Mouse (Mus musculus): Measurements from ENCODE around the gene Kcnip1. TPM values are rescaled to one million over a fixed set of nuclear protein-coding genes. Genes with fewer than 3 reads are reported as not detected.
A peak's percentile ranks its signal among the peaks of the same experiment; 100 is the strongest.

Gene Kcnip1
- polyA plus RNA-seq, 1 experiment from 2014 or later: 2.4 TPM

GRCm38 (mm10) chr11:33668376-33668775 lies 324.6 kb downstream of the Kcnip1 start:
- H3K27ac ChIP-seq: no peak overlapping the region

GRCm38 (mm10) chr11:33663599-33663998 lies 329.4 kb downstream of the Kcnip1 start:
- ATAC-seq (ENCODE audit: insufficient number of reproducible peaks, insufficient read depth, low FRiP score, low TSS enrichment, low read depth): no peak
- no peak overlapping the region for H3K4me3 ChIP-seq (replicated peaks)
- H3K4me2 ChIP-seq: no peak overlapping the region
- H3K27ac ChIP-seq: no peak overlapping the region
- no peaks in the 10 kb centered on the region for H3K9me3 ChIP-seq
- no peak overlapping the region for H3K9ac ChIP-seq (replicated peaks)
- WGBS: 74% methylated on average over 2 of the region's 2 CpGs
- no peaks in the 10 kb centered on the region for H3K36me3 ChIP-seq
- H3K27me3 ChIP-seq: no peaks in the 10 kb centered on the region
- peaks cover 11% of the 10 kb centered on the region for H3K4me1 ChIP-seq (replicated peaks)

More at GRCm38 (mm10) chr11:33668376-33668775, 324.6 kb downstream of the Kcnip1 start:
- 44% methylated on average over 6 of the region's 6 CpGs for WGBS
- no peak overlapping the region for H3K9ac ChIP-seq (replicated peaks)
- H3K27me3 ChIP-seq: peaks cover 14% of the 10 kb centered on the region; the same call in 1 of the 2 replicates
- H3K4me2 ChIP-seq: no peak overlapping the region
- no peak overlapping the region for H3K4me3 ChIP-seq (replicated peaks)
- H3K4me1 ChIP-seq (replicated peaks): peaks cover 14% of the 10 kb centered on the region
- no peaks in the 10 kb centered on the region for H3K9me3 ChIP-seq
- no peaks in the 10 kb centered on the region for H3K36me3 ChIP-seq
- ATAC-seq (ENCODE audit: insufficient number of reproducible peaks, insufficient read depth, low FRiP score, low TSS enrichment, low read depth): no peak

- peaks cover 8% of the 10 kb centered on the region for H3K4me1 ChIP-seq (replicated peaks)
- H3K27me3 ChIP-seq: 0 out of 2 replicates have a peak, but pooled peaks cover 2% of the 10 kb centered on the region
- no peaks in the 10 kb centered on the region for H3K9me3 ChIP-seq
- H3K9ac ChIP-seq (replicated peaks): no peak overlapping the region
- H3K36me3 ChIP-seq: no peaks in the 10 kb centered on the region
- WGBS: 66% methylated on average over 13 of the region's 13 CpGs
- H3K4me3 ChIP-seq (replicated peaks): no peak overlapping the region
- no peak overlapping the region for H3K27ac ChIP-seq
- no peak overlapping the region for H3K4me2 ChIP-seq
- no peak for ATAC-seq (ENCODE audit: insufficient number of reproducible peaks, insufficient read depth, low FRiP score, low TSS enrichment, low read depth)
These were observed 332.7 kb downstream of the Kcnip1 start for GRCm38 (mm10) chr11:33660016-33660913.

GRCm38 (mm10) chr11:33655861-33656593 lies 336.9 kb downstream of the Kcnip1 start:
- H3K36me3 ChIP-seq: no peaks in the 10 kb centered on the region
- peaks cover 2% of the 10 kb centered on the region; the same call in 1 of the 2 replicates for H3K27me3 ChIP-seq
- no peak for ATAC-seq (ENCODE audit: insufficient number of reproducible peaks, insufficient read depth, low FRiP score, low TSS enrichment, low read depth)
- no peak overlapping the region for H3K4me2 ChIP-seq
- no peak overlapping the region for H3K27ac ChIP-seq
- H3K9ac ChIP-seq (replicated peaks): no peak overlapping the region
- H3K4me1 ChIP-seq (replicated peaks): peaks cover 8% of the 10 kb centered on the region
- 80% methylated on average over 7 of the region's 7 CpGs for WGBS
- no peaks in the 10 kb centered on the region for H3K9me3 ChIP-seq
- H3K4me3 ChIP-seq (replicated peaks): no peak overlapping the region

GRCm38 (mm10) chr11:33655221-33655620 lies 337.7 kb downstream of the Kcnip1 start:
- Histone ChIP-seq H3K36me3 (no peaks in the 10 kb centered on the region), H3K27me3 (peaks cover 2% of the 10 kb centered on the region; the same call in 1 of the 2 replicates), H3K4me1 (replicated peaks) (peaks cover 4% of the 10 kb centered on the region), H3K27ac (no peak overlapping the region), H3K4me2 (no peak overlapping the region), H3K9me3 (no peaks in the 10 kb centered on the region), H3K9ac (replicated peaks) (no peak overlapping the region), H3K4me3 (replicated peaks) (no peak overlapping the region)
- ATAC-seq (ENCODE audit: insufficient number of reproducible peaks, insufficient read depth, low FRiP score, low TSS enrichment, low read depth): no peak
- WGBS: 83% methylated on average over 3 of the region's 3 CpGs

GRCm38 (mm10) chr11:33654485-33654884 lies 338.5 kb downstream of the Kcnip1 start:
- no peak overlapping the region for H3K9ac ChIP-seq (replicated peaks)
- H3K36me3 ChIP-seq: no peaks in the 10 kb centered on the region
- 85% methylated on average over 2 of the region's 2 CpGs for WGBS
- no peak overlapping the region for H3K4me2 ChIP-seq
- H3K27me3 ChIP-seq: peaks cover 2% of the 10 kb centered on the region; the same call in 1 of the 2 replicates
- no peak overlapping the region for H3K4me3 ChIP-seq (replicated peaks)
- H3K4me1 ChIP-seq (replicated peaks): no peaks in the 10 kb centered on the region
- no peaks in the 10 kb centered on the region for H3K9me3 ChIP-seq
- no peak overlapping the region for H3K27ac ChIP-seq
- ATAC-seq (ENCODE audit: insufficient number of reproducible peaks, insufficient read depth, low FRiP score, low TSS enrichment, low read depth): no peak

GRCm38 (mm10) chr11:33649358-33649757 lies 343.6 kb downstream of the Kcnip1 start:
- H3K4me3 ChIP-seq (replicated peaks): no peak overlapping the region
- no peak overlapping the region for H3K27ac ChIP-seq
- ATAC-seq (ENCODE audit: insufficient number of reproducible peaks, insufficient read depth, low FRiP score, low TSS enrichment, low read depth): no peak
- no peaks in the 10 kb centered on the region for H3K4me1 ChIP-seq (replicated peaks)
- H3K4me2 ChIP-seq: no peak overlapping the region
- no peaks in the 10 kb centered on the region for H3K36me3 ChIP-seq
- H3K27me3 ChIP-seq: peaks cover 3% of the 10 kb centered on the region; the same call in 1 of the 2 replicates
- no peaks in the 10 kb centered on the region for H3K9me3 ChIP-seq
- H3K9ac ChIP-seq (replicated peaks): no peak overlapping the region
- WGBS: 79% methylated on average over 2 of the region's 2 CpGs

GRCm38 (mm10) chr11:33637107-33637506 lies 355.8 kb downstream of the Kcnip1 start:
- H3K36me3 ChIP-seq: no peaks in the 10 kb centered on the region
- H3K4me2 ChIP-seq: no peak overlapping the region
- H3K4me1 ChIP-seq (replicated peaks): no peaks in the 10 kb centered on the region
- WGBS: 92% methylated on average over 2 of the region's 2 CpGs
- H3K27ac ChIP-seq: no peak overlapping the region
- ATAC-seq (ENCODE audit: insufficient number of reproducible peaks, insufficient read depth, low FRiP score, low TSS enrichment, low read depth): no peak
- H3K27me3 ChIP-seq: no peaks in the 10 kb centered on the region
- H3K9ac ChIP-seq (replicated peaks): no peak overlapping the region
- H3K4me3 ChIP-seq (replicated peaks): no peak overlapping the region
- H3K9me3 ChIP-seq: no peaks in the 10 kb centered on the region

GRCm38 (mm10) chr11:33627136-33627742 lies 365.7 kb downstream of the Kcnip1 start:
- no peaks in the 10 kb centered on the region for H3K36me3 ChIP-seq
- H3K4me3 ChIP-seq (replicated peaks): no peak overlapping the region
- H3K4me1 ChIP-seq (replicated peaks): no peaks in the 10 kb centered on the region
- H3K9me3 ChIP-seq: no peaks in the 10 kb centered on the region
- H3K27me3 ChIP-seq: no peaks in the 10 kb centered on the region
- no peak overlapping the region for H3K4me2 ChIP-seq
- no peak overlapping the region for H3K9ac ChIP-seq (replicated peaks)
- no peak overlapping the region for H3K27ac ChIP-seq
- ATAC-seq (ENCODE audit: insufficient number of reproducible peaks, insufficient read depth, low FRiP score, low TSS enrichment, low read depth): no peak
- 89% methylated on average over 4 of the region's 4 CpGs for WGBS

- WGBS: 7% methylated on average over 15 of the region's 15 CpGs
- peak; percentile 43; the same call in 1 of the 2 replicates for ATAC-seq (ENCODE audit: insufficient number of reproducible peaks, insufficient read depth, low FRiP score, low TSS enrichment, low read depth)
- Histone ChIP-seq H3K27ac (no peak overlapping the region), H3K4me2 (no peak overlapping the region), H3K27me3 (peaks cover 4% of the 10 kb centered on the region; the same call in 1 of the 2 replicates), H3K4me3 (replicated peaks) (no peak overlapping the region), H3K9ac (replicated peaks) (no peak overlapping the region), H3K4me1 (replicated peaks) (no peaks in the 10 kb centered on the region), H3K9me3 (no peaks in the 10 kb centered on the region), H3K36me3 (no peaks in the 10 kb centered on the region)
These were observed 378.7 kb downstream of the Kcnip1 start for GRCm38 (mm10) chr11:33614218-33614617.

- H3K27ac ChIP-seq: no peak overlapping the region
- no peaks in the 10 kb centered on the region for H3K27me3 ChIP-seq
- 0 out of 2 replicates have a peak, but pooled peaks have one; percentile 63 for ATAC-seq (ENCODE audit: insufficient number of reproducible peaks, insufficient read depth, low FRiP score, low TSS enrichment, low read depth)
- H3K9ac ChIP-seq (replicated peaks): no peak overlapping the region
- no peaks in the 10 kb centered on the region for H3K36me3 ChIP-seq
- H3K4me1 ChIP-seq (replicated peaks): peaks cover 8% of the 10 kb centered on the region
- no peak overlapping the region for H3K4me3 ChIP-seq (replicated peaks)
- 13% methylated on average over 3 of the region's 3 CpGs for WGBS
- no peak overlapping the region for H3K4me2 ChIP-seq
- H3K9me3 ChIP-seq: no peaks in the 10 kb centered on the region
These were observed 385.2 kb downstream of the Kcnip1 start for GRCm38 (mm10) chr11:33607784-33608183.

Data from limb, embryonic 12.5 days (tissue).